Mouse (Mus musculus) embryonic facial prominence, embryonic 11.5 days (tissue): ENCODE measurements around the gene Pus3. TPM values are rescaled to one million over a fixed set of nuclear protein-coding genes. Genes with fewer than 3 reads are reported as not detected.
A peak's percentile ranks its signal among the peaks of the same experiment; 100 is the strongest.

Experiments
- ATAC-seq: fragments of 200-750 bp; cut with Nextera tagmentation; replicated peaks from 2 replicates; pipeline ENCODE4 v1.8.0; 2017; ENCODE audit warnings: low read depth; ENCODE audit not compliant: insufficient number of reproducible peaks, low FRiP score, low TSS enrichment
- DNase-seq: peaks from one replicate; pipeline ENCODE4 v3.0.0-alpha.2; 2015; ENCODE audit warnings: low spot score
- H3K27ac ChIP-seq: fragments of 300-500 bp; sonication (generic); replicated peaks from 2 replicates; pipeline ENCODE4 v1.5.1; 2014; ENCODE audit warnings: mild to moderate bottlenecking, low read depth, low read length, control low read depth
- H3K27me3 ChIP-seq: fragments of 300-500 bp; sonication (generic); 2 replicates; pipeline ENCODE4 v1.6.1; 2014; ENCODE audit warnings: mild to moderate bottlenecking, low read length, moderate library complexity, mixed read lengths; ENCODE audit not compliant: control insufficient read depth, insufficient read depth
- H3K36me3 ChIP-seq: fragments of 300-500 bp; sonication (generic); replicated peaks from 2 replicates; pipeline ENCODE4 v1.6.1; 2014; ENCODE audit warnings: low read depth, mild to moderate bottlenecking, low read length, moderate library complexity, mixed read lengths; ENCODE audit not compliant: control insufficient read depth, insufficient read depth
- H3K4me1 ChIP-seq: fragments of 300-500 bp; sonication (generic); 2 replicates; pipeline ENCODE4 v1.6.1; 2014; ENCODE audit warnings: low read length, mixed read lengths; ENCODE audit not compliant: control insufficient read depth, insufficient read depth
- H3K4me2 ChIP-seq: fragments of 300-500 bp; sonication (generic); 2 replicates; pipeline ENCODE4 v1.6.1; 2014; ENCODE audit warnings: low read depth, mild to moderate bottlenecking, control low read depth, low read length, moderate library complexity
- H3K4me3 ChIP-seq: fragments of 300-500 bp; sonication (generic); 2 replicates; pipeline ENCODE4 v1.5.1; 2014; ENCODE audit warnings: low read depth, low read length, control low read depth
- H3K9ac ChIP-seq: fragments of 300-500 bp; sonication (generic); replicated peaks from 2 replicates; pipeline ENCODE4 v1.6.1; 2014; ENCODE audit warnings: mild to moderate bottlenecking, control low read depth, low read length
- H3K9me3 ChIP-seq: fragments of 300-500 bp; sonication (generic); replicated peaks from 2 replicates; pipeline ENCODE4 v1.6.1; 2016; ENCODE audit warnings: mild to moderate bottlenecking, low read length, inconsistent platforms, mixed read lengths; ENCODE audit not compliant: control insufficient read depth
- WGBS: fragments of 180-500 bp; shearing (Covaris S2); extraction: QIAGEN DNeasy Blood & Tissue Kit; methylation state at CpG from one replicate; pipeline ENCODE4 v1.1.7; 2014; 5-methylcytosine and 5-hydroxymethylcytosine counted together
- polyA plus RNA-seq: library from polyadenylated mRNA; unstranded; fragments of >200 nt; fragmentation: Nextera tagmentation; extraction: Ambion mirVana; gene quantifications from 2 replicates; pipeline ENCODE4 v1.2.1, GENCODE M21; 2014

Gene Pus3
- polyA plus RNA-seq, 1 experiment from 2014 or later: 26.3 TPM

GRCm38 (mm10) chr9:35548455-35548854 is 9.9 kb upstream of the Pus3 start:
- H3K4me3 ChIP-seq: no peak overlapping the region
- H3K4me2 ChIP-seq: no peak overlapping the region
- no peaks in the 10 kb centered on the region for H3K36me3 ChIP-seq
- 83% methylated on average over 9 of the region's 9 CpGs for WGBS
- ATAC-seq: no peak
- no peak for DNase-seq
- no peak overlapping the region for H3K27ac ChIP-seq
- no peak overlapping the region for H3K9ac ChIP-seq
- no peaks in the 10 kb centered on the region for H3K27me3 ChIP-seq
- no peaks in the 10 kb centered on the region for H3K9me3 ChIP-seq
- H3K4me1 ChIP-seq: no peaks in the 10 kb centered on the region

- Histone ChIP-seq H3K36me3 (no peaks in the 10 kb centered on the region), H3K4me2 (no peak overlapping the region), H3K4me1 (no peaks in the 10 kb centered on the region; the same call in 1 of the 2 replicates), H3K9ac (no peak overlapping the region), H3K27ac (no peak overlapping the region), H3K27me3 (no peaks in the 10 kb centered on the region), H3K9me3 (no peaks in the 10 kb centered on the region), H3K4me3 (no peak overlapping the region)
- DNase-seq (no peak), ATAC-seq (no peak)
- WGBS: 81% methylated on average over 12 of the region's 12 CpGs
Measured at GRCm38 (mm10) chr9:35556494-35557102, 1.8 kb upstream of the Pus3 start.

DNA sequence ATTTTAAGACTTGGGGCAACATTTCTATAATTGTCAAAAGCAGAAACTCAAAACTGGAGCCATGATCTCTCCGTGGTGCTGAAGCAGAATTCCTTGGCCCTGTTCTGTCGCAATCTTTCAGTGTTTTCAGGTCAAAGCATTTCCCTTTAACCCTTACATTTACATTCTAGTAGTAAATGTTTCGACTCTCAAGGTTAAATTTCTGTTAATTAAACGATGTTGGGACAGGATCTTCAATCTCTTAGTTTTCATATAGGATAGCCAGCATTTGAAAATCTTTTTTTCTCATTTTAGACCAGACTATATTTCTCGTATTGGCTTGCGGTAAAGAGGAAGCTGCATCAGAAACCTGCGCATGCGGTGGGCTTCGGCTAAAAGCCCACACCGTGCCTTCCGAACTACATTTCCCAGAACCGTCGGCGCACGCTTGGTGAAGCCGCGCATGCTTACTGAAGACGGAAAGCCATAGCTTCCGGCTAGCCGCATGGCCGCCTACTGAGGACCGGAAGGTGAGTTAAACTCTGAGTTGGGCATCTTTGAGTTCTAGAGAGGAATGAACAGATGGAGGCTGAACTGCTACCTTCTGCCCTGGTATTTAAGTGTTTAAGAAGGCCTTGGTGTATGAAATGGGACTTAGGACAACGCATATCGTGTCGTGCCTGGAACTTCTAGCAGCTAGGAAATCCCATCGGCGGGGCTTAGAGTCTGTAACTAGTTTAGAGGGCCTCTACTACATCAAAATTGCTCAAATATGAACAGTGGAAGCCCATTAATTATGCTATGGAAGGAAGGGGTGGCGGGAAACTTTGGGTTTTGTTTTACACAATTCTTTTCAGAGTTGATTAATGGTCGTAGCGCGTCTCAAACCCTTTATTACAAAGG is 855 bp downstream of the Pus3 start:
- no peak overlapping the region; the same call in 1 of the 2 replicates for H3K27ac ChIP-seq
- peak overlapping the region; percentile 68 for H3K4me3 ChIP-seq
- H3K27me3 ChIP-seq: no peaks in the 10 kb centered on the region
- peak overlapping the region; percentile 82 for H3K9ac ChIP-seq
- ATAC-seq (peak; percentile 90), DNase-seq (peak; percentile 98)
- H3K4me2 ChIP-seq: peak overlapping the region; percentile 96
- no peaks in the 10 kb centered on the region for H3K9me3 ChIP-seq
- no peaks in the 10 kb centered on the region for H3K36me3 ChIP-seq
- 2% methylated on average over 31 of the region's 31 CpGs for WGBS
- no peaks in the 10 kb centered on the region; the same call in 1 of the 2 replicates for H3K4me1 ChIP-seq

DNA sequence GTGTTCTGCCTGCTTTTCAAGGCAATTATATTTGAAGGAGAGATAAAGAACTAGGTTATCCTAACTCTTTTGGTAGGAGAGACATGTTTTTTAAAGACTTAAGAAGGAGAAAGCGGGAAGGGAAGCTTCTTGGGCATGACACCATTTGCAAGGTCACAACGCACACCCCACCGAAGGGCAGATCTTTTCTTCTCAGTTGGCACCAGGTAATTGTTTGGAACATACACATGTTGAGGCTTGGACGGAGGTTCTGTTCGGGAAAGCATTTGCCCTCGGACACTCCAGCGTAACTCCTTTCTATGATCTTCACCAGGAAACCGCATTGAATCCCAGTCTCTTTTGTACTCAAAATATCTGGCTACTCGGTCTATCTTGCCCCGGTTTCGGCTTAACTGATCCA is 2.7 kb downstream of the Pus3 start:
- DNase-seq (no peak), ATAC-seq (no peak)
- Histone ChIP-seq H3K9me3 (no peaks in the 10 kb centered on the region), H3K4me2 (no peak overlapping the region), H3K27me3 (no peaks in the 10 kb centered on the region), H3K4me3 (no peak overlapping the region), H3K27ac (no peak overlapping the region), H3K4me1 (no peaks in the 10 kb centered on the region; the same call in 1 of the 2 replicates), H3K9ac (no peak overlapping the region), H3K36me3 (peaks cover 3% of the 10 kb centered on the region; the same call in 1 of the 2 replicates)
- 95% methylated on average over 11 of the region's 11 CpGs for WGBS

GRCm38 (mm10) chr9:35561583-35561982 is 3.2 kb downstream of the Pus3 start:
- ATAC-seq (no peak), DNase-seq (no peak)
- H3K36me3 ChIP-seq: peaks cover 3% of the 10 kb centered on the region; the same call in 1 of the 2 replicates
- H3K9ac ChIP-seq: no peak overlapping the region
- H3K4me1 ChIP-seq: no peaks in the 10 kb centered on the region; the same call in 1 of the 2 replicates
- no peak overlapping the region for H3K4me2 ChIP-seq
- 88% methylated on average over 6 of the region's 6 CpGs for WGBS
- H3K9me3 ChIP-seq: no peaks in the 10 kb centered on the region
- no peaks in the 10 kb centered on the region for H3K27me3 ChIP-seq
- H3K4me3 ChIP-seq: no peak overlapping the region
- H3K27ac ChIP-seq: no peak overlapping the region

- H3K27me3 ChIP-seq: no peaks in the 10 kb centered on the region
- no peaks in the 10 kb centered on the region for H3K4me1 ChIP-seq
- H3K9ac ChIP-seq: no peak overlapping the region
- no peak for DNase-seq
- no peak for ATAC-seq
- no peak overlapping the region for H3K27ac ChIP-seq
- H3K9me3 ChIP-seq: no peaks in the 10 kb centered on the region
- WGBS: 91% methylated on average over 5 of the region's 5 CpGs
- H3K4me3 ChIP-seq: no peak overlapping the region
- H3K36me3 ChIP-seq: peaks cover 3% of the 10 kb centered on the region
- H3K4me2 ChIP-seq: no peak overlapping the region
Measured at GRCm38 (mm10) chr9:35564536-35565240, 6.3 kb downstream of the Pus3 start.

GRCm38 (mm10) chr9:35567995-35568394 is 9.6 kb downstream of the Pus3 start:
- ATAC-seq (no peak), DNase-seq (no peak)
- Histone ChIP-seq H3K4me3 (no peak overlapping the region), H3K9me3 (no peaks in the 10 kb centered on the region), H3K4me1 (no peaks in the 10 kb centered on the region), H3K27ac (no peak overlapping the region), H3K27me3 (no peaks in the 10 kb centered on the region), H3K4me2 (no peak overlapping the region), H3K36me3 (peaks cover 3% of the 10 kb centered on the region), H3K9ac (no peak overlapping the region)
- 87% methylated on average over 3 of the region's 3 CpGs for WGBS
